Mouse (Mus musculus) urinary bladder, adult 2 months (tissue): ENCODE measurements around the gene Srsf7. TPM values are rescaled to one million over a fixed set of nuclear protein-coding genes. Genes with fewer than 3 reads are reported as not detected.

ENCODE experiments used
- DNase-seq: peaks from one replicate; pipeline ENCODE4 v3.0.0; 2022; ENCODE audit warnings: low spot score
- polyA plus RNA-seq: library from polyadenylated mRNA; depleted of rRNA; stranded (reverse); fragments of >200 nt; gene quantifications from 2 replicates; pipeline ENCODE4 v1.2.3, GENCODE M21; 2012; rRNA removed

Gene Srsf7
- polyA plus RNA-seq, 1 experiment, result 176 TPM

DNA sequence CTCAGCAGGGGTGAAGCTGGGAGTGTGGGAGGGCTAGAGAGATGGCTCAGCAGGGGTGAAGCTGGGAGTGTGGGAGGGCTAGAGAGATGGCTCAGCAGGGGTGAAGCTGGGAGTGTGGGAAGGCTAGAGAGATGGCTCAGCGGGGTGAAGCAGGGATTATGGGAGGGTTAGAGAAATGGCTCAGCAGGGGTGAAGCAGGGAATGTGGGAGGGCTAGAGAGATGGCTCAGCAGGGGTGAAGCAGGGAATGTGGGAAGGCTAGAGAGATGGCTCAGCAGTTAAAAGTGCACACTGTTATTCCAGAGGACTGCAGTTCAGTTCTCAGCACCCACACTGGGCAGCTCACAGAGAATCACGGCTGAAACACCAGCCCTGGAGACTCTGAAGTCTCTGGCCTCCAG, 53.5 kb downstream of the Srsf7 start:
- DNase-seq, result no peak

GRCm38 (mm10) chr17:80152767-80153630, 54.1 kb downstream of the Srsf7 start:
- DNase-seq, result no peak

- no peak for DNase-seq
These were observed 55.8 kb downstream of the Srsf7 start for GRCm38 (mm10) chr17:80151353-80151752.

Other genes starting within 250 kb of the Srsf7 start
- 34.7 and 39.7 TPM in 2 replicates for gene Hnrnpll, start 145.0 kb downstream of the Srsf7 start, polyA plus RNA-seq
- gene Galm, start 79.8 kb downstream of the Srsf7 start, polyA plus RNA-seq, result 10.7 and 12.7 TPM in 2 replicates
- 0.09 TPM in 1 of 2 replicates, not detected in the other for gene Ttc39d, start 153 bp upstream of the Srsf7 start, polyA plus RNA-seq
- 8.1 and 8.9 TPM in 2 replicates for gene Gemin6, start 17.1 kb upstream of the Srsf7 start, polyA plus RNA-seq
- 11.8 and 15.0 TPM in 2 replicates for gene Morn2, start 82.9 kb upstream of the Srsf7 start, polyA plus RNA-seq
- gene Dhx57, start 83.2 kb upstream of the Srsf7 start, polyA plus RNA-seq, result 17.6 and 20.4 TPM in 2 replicates
- gene Arhgef33, start 100.1 kb upstream of the Srsf7 start, polyA plus RNA-seq, result 0.35 and 0.72 TPM in 2 replicates
- not detected in 2 replicates for gene Gm10190, start 166.2 kb upstream of the Srsf7 start, polyA plus RNA-seq